Mouse (Mus musculus): ENCODE measurements around the gene Ccdc85c.

DNA sequence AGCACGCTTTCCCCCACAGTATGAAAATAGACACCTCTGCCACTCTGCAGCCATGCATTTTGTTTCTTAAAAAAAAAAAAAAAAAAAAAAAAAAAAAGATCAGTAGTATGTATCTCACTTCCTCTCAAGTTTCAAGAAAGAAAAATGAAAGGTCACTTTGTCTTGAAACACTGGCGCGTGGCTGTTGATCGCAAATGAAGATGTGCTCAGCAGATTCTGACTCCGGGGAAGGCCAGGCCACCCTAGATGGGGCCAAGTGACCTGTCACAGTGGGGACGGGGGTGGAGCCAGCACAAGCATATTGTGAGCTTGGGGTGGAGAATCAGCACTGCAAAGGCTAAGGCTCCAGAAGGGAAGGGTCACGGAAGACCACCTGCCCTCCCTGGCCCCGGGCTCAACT, 71.3 kb downstream of the Ccdc85c start:
- TF ChIP-seq E2F4 (IDR thresholded peaks at IDR 0.05; ENCODE audit: insufficient read depth) (no peak), CEBPB (IDR thresholded peaks at IDR 0.05; ENCODE audit: insufficient read depth, poor library complexity, severe bottlenecking) (no peak), SRF (IDR thresholded peaks at IDR 0.05; ENCODE audit: control insufficient read depth, insufficient read length, low read depth) (no peak), MAX (IDR thresholded peaks at IDR 0.05; ENCODE audit: low read depth) (no peak), POLR2A (IDR thresholded peaks at IDR 0.05; ENCODE audit: insufficient read length, low read depth) (no peak), MYOG (IDR thresholded peaks at IDR 0.05; ENCODE audit: control insufficient read depth in 1 of 3, insufficient read depth in 1 of 3, insufficient read length in 2 of 3, low read depth in 2 of 3) (no peak)

Data from myocyte (in vitro differentiated cells).